Mouse (Mus musculus) thymus, postnatal 25 days (tissue): ENCODE measurements at regions not wholly inside any gene's neighbourhood (a gene's known extent, or its start where the extent isn't known, plus 50 kb on each side); places are given as distances from the start of the nearest gene placed in this dataset.

Source experiments
- DNase-seq: peaks from one replicate; pipeline ENCODE4 v3.0.0; 2022

DNA sequence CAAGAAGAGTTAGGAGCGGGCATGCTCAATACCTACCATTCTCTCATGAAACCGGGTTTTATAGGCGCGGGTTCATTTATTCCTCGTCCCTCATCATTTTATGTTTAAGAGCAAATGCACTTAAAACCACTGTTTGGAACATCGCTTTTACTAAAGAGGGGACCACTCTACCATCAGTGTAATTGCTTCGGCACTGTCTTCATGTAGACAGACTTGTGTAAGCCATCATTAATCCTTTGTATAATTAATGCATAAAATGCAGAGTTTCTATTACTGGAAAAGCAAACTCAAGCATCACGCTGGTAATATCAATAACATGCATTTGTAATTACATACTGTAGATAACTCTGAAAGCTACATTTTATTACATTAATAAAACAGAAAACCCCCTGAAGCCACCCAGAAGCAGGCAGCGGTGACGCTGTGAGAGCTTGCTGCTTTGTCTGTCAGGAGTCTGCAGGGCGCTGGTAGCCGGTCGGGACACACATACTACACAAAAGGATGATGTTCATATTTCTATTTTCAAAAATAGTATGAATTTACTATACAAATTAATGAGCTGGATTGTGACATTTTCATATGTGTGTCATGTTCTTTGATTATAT is 99.2 kb downstream of the Zfp281 start:
- no peak for DNase-seq

- DNase-seq = no peak
These were observed 100.5 kb downstream of the Zfp281 start for GRCm38 (mm10) chr1:136725242-136725641.

- DNase-seq = peak; percentile 40
These were observed 101.6 kb downstream of the Zfp281 start for GRCm38 (mm10) chr1:136726145-136726935.

DNA sequence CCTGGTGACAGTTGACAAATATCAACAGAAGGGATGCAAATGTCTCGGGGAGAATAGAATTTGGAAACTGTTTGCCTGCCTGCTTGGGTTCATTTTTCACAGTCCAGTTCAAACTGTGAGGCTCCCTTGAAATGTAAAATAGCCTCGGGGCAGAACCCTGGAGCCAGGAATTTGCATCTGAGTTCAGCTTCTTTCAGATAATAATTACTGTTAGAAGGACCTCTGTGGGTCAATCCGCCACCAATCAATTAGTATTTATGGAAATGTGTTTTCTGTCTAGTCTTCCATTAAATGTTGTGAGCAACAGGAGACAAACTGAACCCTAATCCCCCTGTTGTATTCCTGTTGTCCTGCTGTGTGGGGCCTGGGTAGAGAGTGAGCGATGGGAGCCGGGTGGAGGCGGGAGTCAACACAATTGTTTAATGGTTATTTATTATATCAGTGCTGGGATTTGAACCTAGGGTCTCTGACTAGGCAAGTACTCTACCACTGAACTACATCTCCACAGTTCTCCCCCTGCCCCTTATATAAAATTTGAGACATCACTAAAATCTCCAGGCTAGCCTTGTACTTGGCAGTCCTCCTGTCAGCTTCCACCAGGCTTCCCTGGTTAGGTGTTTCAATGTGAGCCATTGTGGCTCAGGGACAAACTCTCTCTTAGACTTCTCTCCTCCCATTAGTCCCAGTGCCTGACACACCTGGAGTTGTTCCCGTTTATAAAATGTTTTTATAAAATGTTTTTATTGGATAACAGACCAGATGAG is 103.3 kb downstream of the Zfp281 start:
- DNase-seq = no peak

DNA sequence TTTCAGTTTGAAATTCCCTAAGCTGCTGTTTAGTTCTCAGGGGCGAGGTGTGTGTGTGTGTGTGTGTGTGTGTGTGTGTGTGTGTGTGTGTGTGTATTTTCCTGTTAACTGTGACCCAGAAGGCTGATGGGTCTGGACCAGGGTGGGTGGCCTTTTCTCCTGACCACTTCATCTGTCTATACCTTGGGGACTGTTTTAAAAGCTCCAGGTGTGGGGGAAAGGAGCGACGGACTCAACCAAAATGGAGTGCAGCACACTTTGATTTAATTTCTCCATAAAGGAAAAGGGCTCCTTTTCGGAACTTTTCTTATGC is 103.9 kb downstream of the Zfp281 start:
- DNase-seq = no peak

DNA sequence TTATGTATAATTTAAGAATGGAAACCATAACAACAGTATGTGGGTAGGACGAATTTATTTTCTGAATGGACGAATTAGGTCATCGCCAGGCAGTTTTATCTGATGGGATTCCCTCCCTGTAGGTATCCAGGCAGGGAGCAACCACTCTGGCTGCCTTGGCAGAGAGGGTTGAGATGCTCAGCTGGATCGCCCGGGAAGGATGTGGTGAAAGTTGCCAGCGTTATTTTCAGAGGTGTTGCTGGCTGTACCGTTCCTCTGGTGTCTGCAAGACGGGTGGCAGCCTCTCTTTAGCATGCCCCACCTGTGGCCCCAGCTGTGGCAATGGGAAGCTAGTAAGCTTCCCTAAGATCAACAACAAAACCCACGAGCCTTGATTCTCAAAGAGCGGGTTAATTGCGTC is 105.9 kb downstream of the Zfp281 start:
- DNase-seq = peak; percentile 72

- DNase-seq = no peak
These were observed 113.3 kb downstream of the Zfp281 start for GRCm38 (mm10) chr1:136738030-136738429.

DNA sequence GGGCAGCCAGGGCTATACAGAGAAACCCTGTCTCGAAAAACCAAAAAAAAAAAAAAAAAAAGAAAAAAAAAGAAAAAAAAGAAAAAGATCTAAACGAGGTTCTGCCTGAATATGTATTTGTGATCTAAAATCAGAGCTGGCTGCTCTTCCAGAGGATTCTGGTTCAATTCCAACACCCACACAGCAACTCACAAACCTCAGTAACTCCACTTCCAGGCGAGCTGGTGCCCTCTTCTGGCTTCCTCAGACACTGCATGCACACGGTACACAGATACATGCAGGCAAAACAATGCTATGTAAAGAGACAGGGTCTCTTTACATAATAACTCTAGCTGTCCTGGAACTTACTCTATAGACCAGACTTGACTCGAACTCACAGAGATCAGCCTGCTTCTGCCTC is 114.8 kb downstream of the Zfp281 start:
- DNase-seq = peak; percentile 73

GRCm38 (mm10) chr1:136741061-136741460 is 116.4 kb downstream of the Zfp281 start:
- no peak for DNase-seq

- peak; percentile 51 for DNase-seq
These were observed 124.5 kb downstream of the Zfp281 start for GRCm38 (mm10) chr1:136749188-136749587.

DNA sequence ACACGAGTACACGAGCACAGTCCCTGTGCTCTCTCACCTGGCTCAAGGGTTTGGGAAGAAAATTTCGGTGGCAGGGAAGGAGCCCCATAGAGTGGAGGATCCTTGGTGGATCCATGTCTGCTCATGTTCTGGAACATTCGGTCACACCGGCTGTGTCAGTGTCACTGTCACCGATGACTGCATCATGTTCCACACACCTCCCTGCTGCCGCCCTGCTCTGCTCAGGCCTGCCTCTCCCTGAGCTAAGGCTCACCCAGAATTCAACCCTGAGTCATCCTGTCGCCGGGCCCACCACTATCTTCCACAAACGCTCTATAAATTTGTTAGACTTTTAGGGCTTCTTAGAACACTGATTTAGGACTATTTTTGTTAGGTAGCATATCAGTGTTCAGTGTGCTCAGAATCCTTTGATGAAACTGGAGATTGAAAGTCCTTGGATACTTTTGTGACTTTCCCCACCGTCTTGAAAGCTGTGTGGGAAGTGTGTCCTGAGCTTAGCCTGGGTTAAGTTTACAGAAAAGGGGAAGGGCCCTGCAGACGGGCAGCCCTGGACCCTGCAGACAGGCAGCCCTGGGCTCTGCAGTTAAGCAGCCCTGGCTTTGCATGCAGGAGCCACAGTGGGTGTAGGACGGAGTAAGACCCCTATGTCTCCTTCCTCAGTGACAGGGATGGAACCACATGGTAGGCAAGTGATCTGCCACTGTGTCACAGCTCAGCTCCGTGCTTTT is 126.9 kb downstream of the Zfp281 start:
- no peak for DNase-seq

GRCm38 (mm10) chr1:136754286-136754685 is 129.6 kb downstream of the Zfp281 start:
- DNase-seq = no peak

DNA sequence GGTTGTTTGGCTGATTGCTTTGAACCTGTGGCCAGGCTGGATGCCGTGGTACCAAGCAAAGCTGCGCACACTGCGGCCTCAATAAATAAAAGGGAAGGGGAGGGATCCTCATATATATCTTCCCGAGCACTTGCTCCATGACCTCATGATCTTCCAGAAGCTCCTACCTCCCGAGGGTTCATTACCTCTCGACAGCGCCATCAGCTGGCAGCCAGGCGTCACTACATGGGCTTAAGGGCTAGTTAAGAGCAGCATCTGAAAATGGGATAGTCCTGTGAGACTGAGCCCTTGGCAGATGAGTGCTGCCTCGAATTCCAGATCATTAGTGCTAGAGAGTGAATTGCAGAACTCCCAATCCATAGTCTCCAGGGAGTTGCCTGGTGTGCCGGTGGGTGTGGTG is 134.0 kb downstream of the Zfp281 start:
- DNase-seq = no peak

GRCm38 (mm10) chr1:136759164-136759563 is 134.5 kb downstream of the Zfp281 start:
- DNase-seq = no peak

GRCm38 (mm10) chr1:136761467-136761866 is 136.8 kb downstream of the Zfp281 start:
- DNase-seq = no peak

GRCm38 (mm10) chr1:136768969-136769401 is 144.3 kb downstream of the Zfp281 start:
- DNase-seq = no peak

- DNase-seq = no peak
These were observed 149.0 kb downstream of the Zfp281 start for GRCm38 (mm10) chr1:136773743-136774142.

DNA sequence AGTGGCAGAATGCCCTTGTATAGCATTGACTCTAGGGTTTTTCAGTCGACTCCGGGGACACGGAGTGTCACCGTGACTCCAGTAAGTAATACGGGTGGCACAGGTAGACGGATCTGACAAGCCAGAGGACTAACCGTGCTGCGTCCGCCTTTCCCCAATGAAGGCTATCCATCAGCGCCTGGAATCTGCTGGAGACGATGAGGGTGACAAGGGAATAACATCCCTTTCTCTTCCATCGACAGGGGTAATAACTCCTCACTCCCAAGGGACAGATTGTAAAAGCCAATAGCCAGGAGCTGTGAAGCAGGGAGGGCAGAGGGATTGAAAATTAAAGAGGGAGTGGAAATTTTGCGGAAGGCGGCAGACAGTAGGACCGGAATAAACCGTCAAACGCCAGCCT is 151.5 kb downstream of the Zfp281 start:
- DNase-seq = no peak

- no peak for DNase-seq
These were observed 152.7 kb downstream of the Zfp281 start for GRCm38 (mm10) chr1:136777263-136777980.

- DNase-seq = no peak
These were observed 154.7 kb downstream of the Zfp281 start for GRCm38 (mm10) chr1:136779384-136779783.

DNA sequence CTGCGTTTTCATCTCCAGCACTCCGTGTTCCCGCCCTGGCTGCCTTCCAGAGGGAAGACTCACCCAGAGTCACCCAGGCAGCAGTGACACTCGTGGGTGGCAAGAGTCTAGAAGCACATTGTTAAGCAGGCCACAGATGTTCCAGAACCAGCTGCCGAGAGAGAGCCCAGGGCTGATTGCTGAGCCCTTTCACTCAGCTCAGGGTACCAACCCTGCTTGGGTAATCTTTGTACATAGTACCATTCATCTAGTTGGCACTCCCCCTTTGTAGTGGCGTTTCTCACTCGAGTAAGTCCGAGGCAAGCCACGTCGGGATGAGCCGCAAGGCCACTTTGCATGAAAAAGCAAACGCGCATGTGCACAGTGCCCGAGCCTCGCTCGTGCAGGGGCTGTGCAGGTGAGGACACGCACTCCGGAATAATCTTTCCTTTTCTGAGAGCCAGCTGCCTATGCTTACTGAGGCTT is 156.9 kb downstream of the Zfp281 start:
- DNase-seq = no peak

DNA sequence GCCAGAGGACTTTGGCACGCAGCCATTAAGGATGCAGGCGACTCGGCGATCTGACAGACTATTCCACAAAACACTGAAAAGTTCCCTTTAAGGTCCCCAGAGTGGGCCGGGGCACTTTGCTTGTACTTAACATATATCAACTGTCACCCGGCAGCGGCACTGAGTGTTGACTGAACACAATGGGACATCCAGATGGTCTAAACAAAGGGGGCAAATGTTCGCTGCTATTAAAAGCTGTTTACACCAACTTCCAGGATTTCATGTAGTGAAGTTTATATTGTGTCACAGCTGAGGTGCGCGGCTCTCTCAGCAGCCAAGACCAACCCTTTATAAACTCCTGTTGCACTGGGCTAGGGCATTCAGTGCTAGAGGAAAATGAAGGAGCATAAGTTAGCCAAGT is 157.6 kb downstream of the Zfp281 start:
- no peak for DNase-seq

DNA sequence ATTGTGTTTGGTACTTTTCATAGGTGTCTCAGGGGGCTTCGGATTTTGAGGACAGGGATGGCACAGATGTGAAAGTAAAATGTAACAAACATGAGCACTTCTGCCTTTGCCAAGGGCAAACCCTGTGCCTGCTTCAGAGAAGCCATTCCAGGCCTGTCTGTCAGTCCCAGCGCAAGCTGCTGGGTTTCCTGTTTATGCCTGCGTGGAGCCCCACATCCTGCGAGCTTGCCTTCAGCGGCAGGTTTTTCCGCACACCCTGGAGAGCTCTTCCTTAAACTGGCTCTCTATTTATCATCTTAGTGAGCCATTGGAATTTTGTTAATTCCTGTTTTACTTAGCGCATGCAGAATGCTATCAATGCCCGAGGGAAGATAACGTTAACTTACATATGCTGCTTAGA is 159.5 kb downstream of the Zfp281 start:
- no peak for DNase-seq
